Comparison of ENCODE assay signal across 9 mouse cellular contexts in the genomic region with DNA sequence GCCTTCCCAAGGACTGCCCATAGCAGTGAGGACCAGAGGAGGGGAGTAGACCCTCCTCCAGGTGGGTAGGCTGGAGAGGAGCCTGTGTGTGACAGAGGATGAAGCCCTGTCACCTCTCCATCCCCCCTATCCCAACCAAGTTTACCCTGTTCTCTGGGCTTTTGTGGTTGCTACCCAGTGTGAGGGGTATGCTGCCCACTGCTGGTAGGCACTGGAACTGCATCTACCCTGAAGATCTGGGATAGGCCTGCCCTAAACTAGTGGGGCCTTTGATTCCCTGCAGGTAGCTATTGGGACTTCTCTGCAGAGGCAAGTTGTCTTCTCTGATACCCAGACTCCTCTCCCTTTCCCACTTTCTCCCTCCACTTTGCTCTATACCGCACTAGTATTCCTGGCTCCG. TPM values are rescaled to one million over a fixed set of nuclear protein-coding genes. Genes with fewer than 3 reads are reported as not detected.
DNase-seq lines count a peak whose midpoint lies in the region; ATAC-seq and TF ChIP-seq lines count a peak whose summit lies in the region.
"Had no signal": no experiment of that assay in that cellular context is flagged by ENCODE, and none has a peak within 500 bp of the region (broad histone marks: within the 10 kb centered on the region; RNA-seq: fewer than 3 reads in every experiment).

No protein-coding gene starts in this region.

- intact Hi-C loops in heart, postnatal 25 days (cut with DNase I) = loop anchor here (1.0 to 2.0 kb wide), 3 partner anchors 61 to 281 kb away; no protein-coding TSS in a partner anchor
- intact Hi-C loops in left cerebral cortex, adult 2 months (cut with DNase I) = loop anchor here (2.0 kb wide), 1 partner anchor 97 kb away; no protein-coding TSS in a partner anchor

- H3K4me2 ChIP-seq in midbrain, postnatal 0 days (ENCODE audit: low read depth, low read length, poor library complexity, severe bottlenecking) = no peak overlapping the region
- H3K4me2 ChIP-seq: hindbrain, embryonic 15.5 days had no signal

- TF ChIP-seq CTCF in left cerebral cortex, adult 2 months (IDR thresholded peaks at IDR 0.05) = peak; percentile 99
- TF ChIP-seq CTCF in midbrain, postnatal 0 days (IDR thresholded peaks at IDR 0.05) = peak; percentile 92

- no peaks in the 10 kb centered on the region for H3K36me3 ChIP-seq in heart, embryonic 10.5 days
- no peaks in the 10 kb centered on the region for H3K36me3 ChIP-seq in midbrain, postnatal 0 days (ENCODE audit: insufficient read depth, low read length)
- H3K36me3 ChIP-seq: hindbrain, embryonic 15.5 days had no signal

- peak; percentile 68 to 91 for DNase-seq in heart, adult 18-20 months
- DNase-seq in heart, postnatal 25 days (ENCODE audit: low spot score) = no peak
- peak; percentile 48 for DNase-seq in Muller cell, postnatal 12 days (ENCODE audit: inconsistent ontology term)
- DNase-seq in heart, embryonic 10.5 days (ENCODE audit: low spot score) = no peak
- DNase-seq in left cerebral cortex, adult 2 months (ENCODE audit: extremely low spot score in 1 of 2, low spot score in 2 of 2) = peak; percentile 69 to 77
- DNase-seq in midbrain, postnatal 0 days (ENCODE audit: low spot score) = peak; percentile 52
- peak; percentile 90 for DNase-seq in testis, postnatal 10 days (ENCODE audit: low spot score)

- H3K9ac ChIP-seq in midbrain, postnatal 0 days (replicated peaks; ENCODE audit: low read length, poor library complexity, severe bottlenecking) = no peak overlapping the region
- H3K9ac ChIP-seq: hindbrain, embryonic 15.5 days had no signal

- no peak overlapping the region for H3K4me3 ChIP-seq in heart, embryonic 10.5 days
- no peak overlapping the region for H3K4me3 ChIP-seq in left cerebral cortex, adult 2 months
- no peak overlapping the region for H3K4me3 ChIP-seq in midbrain, postnatal 0 days (ENCODE audit: low read depth, low read length)
- H3K4me3 ChIP-seq: hindbrain, embryonic 15.5 days had no signal

- no peaks in the 10 kb centered on the region for H3K9me3 ChIP-seq in heart, embryonic 10.5 days
- no peaks in the 10 kb centered on the region for H3K9me3 ChIP-seq in midbrain, postnatal 0 days (ENCODE audit: low read length)
- H3K9me3 ChIP-seq: hindbrain, embryonic 15.5 days had no signal

- peaks cover 86% of the 10 kb centered on the region for H3K27me3 ChIP-seq in heart, embryonic 10.5 days (ENCODE audit: insufficient read depth, poor library complexity, severe bottlenecking)
- no peaks in the 10 kb centered on the region for H3K27me3 ChIP-seq in midbrain, postnatal 0 days (ENCODE audit: insufficient read depth, low read length)

- 54% methylated on average over 2 of the region's 2 CpGs for WGBS in heart, embryonic 10.5 days
- WGBS in midbrain, postnatal 0 days = 72% methylated on average over 2 of the region's 2 CpGs

- peak; percentile 44; the same call in 1 of the 2 replicates for ATAC-seq in common myeloid progenitor, adult 5-6 weeks (replicated peaks; ENCODE audit: low read depth, poor library complexity, severe bottlenecking)
- no peak for ATAC-seq in midbrain, postnatal 0 days (ENCODE audit: low FRiP score)

- H3K4me1 ChIP-seq in heart, embryonic 10.5 days = peaks cover 22% of the 10 kb centered on the region
- no peaks in the 10 kb centered on the region for H3K4me1 ChIP-seq in midbrain, postnatal 0 days (ENCODE audit: insufficient read depth, low read length)

- 0 out of 2 replicates have a peak overlapping the region, but pooled peaks have one; percentile 32 for H3K27ac ChIP-seq in heart, embryonic 10.5 days
- H3K27ac ChIP-seq in left cerebral cortex, adult 2 months = no peak overlapping the region
- no peak overlapping the region for H3K27ac ChIP-seq in midbrain, postnatal 0 days (ENCODE audit: low read depth, low read length)
- H3K27ac ChIP-seq: hindbrain, embryonic 15.5 days had no signal

RNA-seq across cellular contexts. Expression of gene Zfpm1, which starts 22.6 kb away (rescaled TPM):
- total RNA-seq in heart, adult 18-20 months (2021) = 10 to 100 TPM; 18.4 to 23.0 TPM
- 10 to 100 TPM; 21.3 to 22.6 TPM for total RNA-seq in heart, postnatal 25 days (2021)
- total RNA-seq in common myeloid progenitor, adult 5-6 weeks (2017) = 53.0 and 72.2 TPM in 2 replicates
- 5.7 and 12.8 TPM in 2 replicates for polyA plus RNA-seq in heart, embryonic 10.5 days (2016; fragmentation: Nextera tagmentation; extraction: Ambion mirVana)
- 10 to 100 TPM; 39.5 to 42.1 TPM for total RNA-seq in left cerebral cortex, adult 2 months (2021)
- total RNA-seq in midbrain, postnatal 0 days (2014; rRNA removed) = 19.6 and 28.6 TPM in 2 replicates
- polyA plus RNA-seq in midbrain, postnatal 0 days (2015; fragmentation: Nextera tagmentation; extraction: Ambion mirVana) = 1.2 TPM in 2 replicates

Comparison
In these comparisons a context has a peak if more than half of its experiments do, and no peak if none do; other contexts are left out.
1. DNase-seq: peak in heart, adult 18-20 months (2 of 2), Muller cell, postnatal 12 days (single experiment), left cerebral cortex, adult 2 months (2 of 2), midbrain, postnatal 0 days (single experiment) and testis, postnatal 10 days (single experiment); none in heart, postnatal 25 days (single experiment) and heart, embryonic 10.5 days (single experiment).